Mouse (Mus musculus): ENCODE results near the gene Nfia. TPM values are rescaled to one million over a fixed set of nuclear protein-coding genes. Genes with fewer than 3 reads are reported as not detected.

Gene Nfia
- polyA plus RNA-seq, 1 experiment from 2014 or later, result 17.0 TPM

DNA sequence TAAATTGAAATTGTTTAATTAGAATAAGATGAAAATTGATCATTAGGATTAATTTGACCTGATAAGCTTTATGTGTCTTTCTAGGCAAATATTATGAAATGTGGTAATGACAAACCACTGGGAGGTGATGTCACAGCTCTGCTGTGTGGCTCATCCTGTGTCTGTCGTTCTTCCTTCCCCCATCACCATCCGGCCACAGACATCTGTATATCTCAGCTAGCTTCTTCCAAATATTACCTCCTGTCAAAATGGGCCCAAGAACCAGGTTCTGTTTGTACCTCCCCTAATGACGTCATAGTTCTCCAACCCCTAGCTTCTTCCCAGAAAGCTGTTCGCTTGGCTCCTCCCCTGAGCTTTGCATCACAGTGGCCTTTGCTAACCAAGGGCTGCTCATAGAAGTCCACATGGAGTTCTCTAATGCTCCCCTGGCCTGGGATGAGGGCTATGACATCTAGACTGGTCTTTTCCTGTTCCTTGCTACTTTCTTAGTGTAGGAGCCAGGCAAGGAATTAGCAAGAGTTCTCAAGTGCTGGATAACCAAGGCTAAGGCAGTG, 324.6 kb downstream of the Nfia start:
- Histone ChIP-seq H3K9me3 (no peaks in the 10 kb centered on the region), H3K36me3 (replicated peaks) (no peaks in the 10 kb centered on the region), H3K4me1 (peaks cover 32% of the 10 kb centered on the region), H3K27me3 (replicated peaks; ENCODE audit: low read depth, poor library complexity, severe bottlenecking) (peaks cover 25% of the 10 kb centered on the region; the same call in 1 of the 2 replicates), H3K27ac (replicated peaks) (no peak overlapping the region), H3K4me3 (no peak overlapping the region)
- no peak for DNase-seq (ENCODE audit: low spot score)
- WGBS, result 84% methylated on average over 4 of the region's 4 CpGs

DNA sequence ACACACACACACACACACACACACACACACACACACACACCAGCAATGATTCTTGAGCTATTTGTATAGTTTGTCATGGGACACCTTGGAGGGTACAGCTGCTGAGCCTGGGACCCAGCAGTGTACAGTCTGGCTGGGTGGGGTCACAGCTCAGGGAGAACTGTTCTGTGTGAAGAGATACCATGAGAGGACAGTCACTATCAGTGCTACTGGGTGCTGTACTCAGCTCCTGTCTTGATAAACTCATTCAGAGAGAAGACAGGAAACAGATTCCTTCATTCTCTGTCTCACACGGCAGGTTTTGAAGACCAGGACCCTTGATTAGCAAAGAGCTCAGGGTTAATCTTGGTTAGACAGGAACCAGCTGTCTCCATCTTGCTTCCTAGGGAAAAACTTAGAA, 326.1 kb downstream of the Nfia start:
- Histone ChIP-seq H3K36me3 (replicated peaks) (no peaks in the 10 kb centered on the region), H3K27me3 (replicated peaks; ENCODE audit: low read depth, poor library complexity, severe bottlenecking) (peaks cover 15% of the 10 kb centered on the region; the same call in 1 of the 2 replicates), H3K4me3 (no peak overlapping the region), H3K27ac (replicated peaks) (no peak overlapping the region), H3K9me3 (no peaks in the 10 kb centered on the region), H3K4me1 (peaks cover 31% of the 10 kb centered on the region)
- DNase-seq (ENCODE audit: low spot score), result no peak
- 50% methylated on average over 1 of the region's 1 CpGs for WGBS

DNA sequence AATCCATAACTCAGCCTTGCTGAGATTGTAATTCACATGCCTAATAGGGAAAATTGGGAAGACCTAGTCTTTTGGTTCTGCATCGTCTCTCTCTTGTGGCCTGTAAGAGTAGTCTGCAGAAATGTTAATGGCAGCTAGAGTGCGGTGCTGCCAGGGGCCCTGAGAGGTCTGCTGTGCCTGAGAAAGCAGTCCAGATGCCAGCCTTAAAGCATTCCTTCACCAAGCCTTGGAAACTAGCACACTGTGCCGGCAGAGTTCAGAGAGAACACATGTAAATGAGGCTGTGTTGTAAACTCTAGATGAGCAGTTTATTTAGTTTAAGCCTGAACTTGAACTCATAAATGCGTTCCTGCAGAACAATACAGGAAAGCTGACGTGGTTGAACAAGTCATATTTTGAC, 326.9 kb downstream of the Nfia start:
- H3K36me3 ChIP-seq (replicated peaks), result no peaks in the 10 kb centered on the region
- 83% methylated on average over 5 of the region's 5 CpGs for WGBS
- no peak overlapping the region for H3K4me3 ChIP-seq
- peaks cover 18% of the 10 kb centered on the region; the same call in 1 of the 2 replicates for H3K27me3 ChIP-seq (replicated peaks; ENCODE audit: low read depth, poor library complexity, severe bottlenecking)
- no peak for DNase-seq (ENCODE audit: low spot score)
- peaks cover 35% of the 10 kb centered on the region for H3K4me1 ChIP-seq
- no peak overlapping the region for H3K27ac ChIP-seq (replicated peaks)
- H3K9me3 ChIP-seq, result no peaks in the 10 kb centered on the region

DNA sequence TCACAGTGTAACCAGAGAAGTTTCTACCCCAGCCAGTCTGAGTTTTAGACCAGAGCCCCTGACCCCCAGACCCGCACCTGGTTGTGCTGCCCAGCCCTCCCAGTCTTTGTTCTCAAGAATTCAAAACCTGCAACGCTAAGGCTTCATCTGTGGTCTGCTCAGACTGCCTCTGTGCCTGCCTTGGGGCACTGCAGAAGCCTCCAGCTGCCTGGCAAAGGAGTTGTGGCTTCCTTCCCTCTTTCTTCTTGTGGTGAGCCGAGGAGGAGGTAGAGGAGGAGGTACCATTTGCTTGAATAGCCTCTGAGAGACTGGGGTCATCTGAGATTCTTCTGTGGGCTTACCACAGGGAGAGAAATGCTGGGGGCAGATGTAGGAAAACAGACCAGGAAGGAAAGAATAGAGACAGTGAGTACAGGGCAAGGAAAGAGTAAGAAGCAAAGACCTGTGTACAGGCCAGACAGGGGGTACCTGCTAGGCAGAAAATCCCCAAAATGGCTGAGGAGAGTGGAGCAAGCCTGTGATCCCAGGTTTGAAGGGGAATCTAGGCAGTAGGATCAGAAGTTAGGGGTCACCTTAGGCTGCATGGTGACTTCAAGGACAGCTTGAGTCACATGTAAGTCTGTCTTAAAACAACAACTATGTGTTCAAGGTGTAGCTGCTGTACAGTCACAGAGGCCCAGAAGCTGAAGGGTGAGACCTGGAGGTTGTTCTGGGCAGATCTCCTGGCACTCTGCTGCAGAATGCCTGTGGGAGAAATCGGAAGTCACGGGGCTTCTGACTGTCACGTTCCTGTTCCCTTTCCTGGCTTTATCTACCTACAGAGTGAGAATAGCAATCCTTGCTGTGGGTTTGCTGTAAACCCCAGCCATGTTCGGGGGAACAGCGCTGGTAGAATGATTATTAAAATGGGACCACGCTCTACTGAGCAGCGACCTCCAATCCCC, 328.9 kb downstream of the Nfia start:
- 62% methylated on average over 10 of the region's 10 CpGs for WGBS
- Histone ChIP-seq H3K9me3 (no peaks in the 10 kb centered on the region), H3K4me3 (no peak overlapping the region), H3K4me1 (peaks cover 51% of the 10 kb centered on the region), H3K27ac (replicated peaks) (peak overlapping the region; percentile 49), H3K27me3 (replicated peaks; ENCODE audit: low read depth, poor library complexity, severe bottlenecking) (peaks cover 30% of the 10 kb centered on the region), H3K36me3 (replicated peaks) (no peaks in the 10 kb centered on the region)
- no peak for DNase-seq (ENCODE audit: low spot score)

DNA sequence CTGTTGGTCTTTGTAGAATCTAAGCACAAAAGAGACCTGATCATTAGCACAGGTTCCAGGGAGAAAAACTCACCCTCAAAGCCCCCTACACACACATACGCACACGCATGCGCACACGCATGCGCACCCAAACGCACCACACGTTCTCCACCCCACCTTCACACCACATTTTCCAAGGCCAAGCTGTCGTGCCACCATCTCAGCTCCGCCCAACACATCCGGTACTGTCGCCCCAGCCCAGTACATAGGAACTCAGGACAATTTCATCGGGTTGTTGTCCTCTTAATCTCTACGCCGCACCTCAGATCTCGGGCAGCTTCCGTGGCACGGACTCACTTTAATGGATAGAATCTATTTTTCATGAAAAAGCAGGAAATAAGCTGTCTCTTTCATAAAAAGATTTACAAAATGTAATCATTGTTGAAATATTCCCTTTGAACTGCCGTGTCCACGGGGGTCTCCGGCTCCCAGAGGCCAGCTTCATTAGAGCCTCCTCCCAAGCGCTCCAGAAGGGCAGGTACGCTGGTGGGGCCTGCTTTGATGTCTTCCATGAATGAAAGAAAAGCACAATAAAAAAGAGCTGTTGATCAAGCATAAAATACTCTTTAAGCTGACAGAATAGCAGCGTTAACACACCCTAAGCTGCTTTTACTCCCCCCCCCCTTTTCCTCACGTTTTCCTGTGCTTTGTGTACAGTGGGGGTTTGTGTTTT, 330.2 kb downstream of the Nfia start:
- no peak for DNase-seq (ENCODE audit: low spot score)
- Histone ChIP-seq H3K27me3 (replicated peaks; ENCODE audit: low read depth, poor library complexity, severe bottlenecking) (peaks cover 36% of the 10 kb centered on the region), H3K27ac (replicated peaks) (peak overlapping the region; percentile 54; the same call in 1 of the 2 replicates), H3K4me1 (peaks cover 65% of the 10 kb centered on the region), H3K9me3 (no peaks in the 10 kb centered on the region), H3K4me3 (no peak overlapping the region), H3K36me3 (replicated peaks) (no peaks in the 10 kb centered on the region)
- 72% methylated on average over 24 of the region's 24 CpGs for WGBS

DNA sequence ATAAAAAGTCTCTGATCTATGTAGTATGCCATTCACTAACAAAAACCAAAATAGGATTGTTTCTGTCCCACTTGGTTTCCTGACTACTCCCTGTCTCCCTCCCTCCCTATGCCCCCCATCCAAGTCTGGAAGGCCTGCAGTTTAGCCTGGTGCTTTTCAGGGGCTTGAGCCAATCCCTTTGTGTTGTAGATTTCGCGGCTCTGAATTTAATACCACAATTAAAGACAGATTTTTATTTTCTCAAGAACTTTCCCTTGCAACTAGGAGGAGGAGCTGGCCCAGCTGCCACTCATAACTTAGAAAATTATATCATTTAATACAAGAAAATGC, 330.8 kb downstream of the Nfia start:
- WGBS, result 65% methylated on average over 2 of the region's 2 CpGs
- Histone ChIP-seq H3K27ac (replicated peaks) (no peak overlapping the region), H3K27me3 (replicated peaks; ENCODE audit: low read depth, poor library complexity, severe bottlenecking) (peaks cover 36% of the 10 kb centered on the region), H3K4me1 (peaks cover 70% of the 10 kb centered on the region), H3K36me3 (replicated peaks) (no peaks in the 10 kb centered on the region), H3K9me3 (no peaks in the 10 kb centered on the region), H3K4me3 (no peak overlapping the region)
- no peak for DNase-seq (ENCODE audit: low spot score)

DNA sequence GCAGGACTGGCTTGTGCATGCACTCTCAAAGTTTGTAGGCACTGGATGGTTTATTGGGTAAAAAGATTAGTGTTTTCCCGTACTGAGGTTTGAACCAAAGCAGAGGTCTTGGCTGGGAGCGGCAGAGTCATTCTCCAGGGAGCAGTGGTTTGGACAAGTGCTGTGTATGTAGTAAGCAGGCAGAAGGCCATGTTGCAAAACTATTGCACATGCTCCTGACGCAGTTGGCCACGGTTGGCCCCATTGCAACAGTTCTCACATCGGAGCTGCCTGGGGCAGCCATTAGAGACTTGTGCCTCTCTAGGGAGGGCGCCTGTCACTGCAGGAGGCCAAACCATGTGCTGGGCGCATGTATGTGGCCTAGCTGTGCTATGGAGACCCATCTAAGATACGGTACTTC, 331.6 kb downstream of the Nfia start:
- no peak for DNase-seq (ENCODE audit: low spot score)
- H3K9me3 ChIP-seq, result no peaks in the 10 kb centered on the region
- no peak overlapping the region for H3K4me3 ChIP-seq
- no peaks in the 10 kb centered on the region for H3K36me3 ChIP-seq (replicated peaks)
- peaks cover 36% of the 10 kb centered on the region for H3K27me3 ChIP-seq (replicated peaks; ENCODE audit: low read depth, poor library complexity, severe bottlenecking)
- 88% methylated on average over 8 of the region's 8 CpGs for WGBS
- peaks cover 79% of the 10 kb centered on the region for H3K4me1 ChIP-seq
- no peak overlapping the region; the same call in 1 of the 2 replicates for H3K27ac ChIP-seq (replicated peaks)

DNA sequence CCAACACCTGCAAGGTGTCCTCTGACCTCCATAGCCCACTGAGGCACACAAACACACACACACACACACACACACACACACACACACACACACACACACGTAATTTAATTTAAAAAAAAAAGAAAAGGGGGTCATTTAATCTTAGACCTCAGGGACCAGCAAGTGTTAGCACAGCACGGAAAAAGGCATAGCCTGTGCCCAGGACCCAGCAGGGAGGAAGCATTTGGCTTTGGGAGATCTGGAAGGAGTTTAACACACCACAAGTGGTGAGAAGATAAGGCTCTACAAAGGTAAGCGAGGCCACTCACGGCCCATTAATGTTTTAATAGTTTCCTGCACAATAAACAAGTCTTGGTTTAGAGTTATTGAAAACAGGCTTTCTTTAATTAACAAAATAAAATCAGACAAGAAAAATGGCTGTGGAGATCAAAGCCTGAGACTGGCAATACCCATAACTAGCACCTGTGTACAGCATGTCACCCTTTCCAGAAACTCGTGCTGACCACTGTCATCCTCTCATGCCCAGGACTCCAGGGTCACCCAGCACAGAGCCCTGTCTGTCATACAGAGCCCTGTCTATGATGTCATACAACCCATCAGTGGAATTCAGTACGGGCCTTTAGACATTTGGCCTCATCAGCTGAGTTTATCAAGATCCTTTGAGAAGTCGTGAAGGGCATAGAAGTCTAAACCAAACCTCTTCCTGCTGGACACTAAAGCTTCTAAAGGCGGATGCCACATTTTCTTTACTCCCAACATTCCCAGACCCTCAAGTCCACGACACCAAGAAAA, 332.6 kb downstream of the Nfia start:
- 69% methylated on average over 9 of the region's 9 CpGs for WGBS

DNA sequence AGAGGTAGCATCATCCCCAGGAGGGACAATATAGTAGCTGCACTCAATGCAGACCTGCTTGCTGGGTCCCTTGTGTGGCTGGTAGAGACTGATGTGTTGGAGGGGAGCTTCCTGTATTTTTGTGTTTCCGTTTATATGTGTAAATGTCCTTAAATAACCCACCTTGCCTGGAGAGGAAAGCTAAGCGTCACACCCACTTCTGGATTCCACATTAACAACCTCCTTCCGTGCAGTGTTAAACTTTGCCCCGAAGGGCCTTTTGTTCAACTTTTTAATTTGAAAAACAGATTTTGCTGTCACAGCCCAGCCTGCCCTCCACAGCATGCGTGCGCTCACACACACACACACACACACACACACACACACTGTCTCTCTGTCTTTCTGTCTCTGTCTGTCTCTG, 333.4 kb downstream of the Nfia start:
- 48% methylated on average over 6 of the region's 6 CpGs for WGBS

More for the DNA sequence above, 332.6 kb downstream of the Nfia start:
- Histone ChIP-seq H3K27ac (replicated peaks) (no peak overlapping the region), H3K4me3 (no peak overlapping the region), H3K27me3 (replicated peaks; ENCODE audit: low read depth, poor library complexity, severe bottlenecking) (peaks cover 36% of the 10 kb centered on the region), H3K36me3 (replicated peaks) (no peaks in the 10 kb centered on the region), H3K9me3 (no peaks in the 10 kb centered on the region), H3K4me1 (peaks cover 86% of the 10 kb centered on the region)
- DNase-seq (ENCODE audit: low spot score), result no peak

DNA sequence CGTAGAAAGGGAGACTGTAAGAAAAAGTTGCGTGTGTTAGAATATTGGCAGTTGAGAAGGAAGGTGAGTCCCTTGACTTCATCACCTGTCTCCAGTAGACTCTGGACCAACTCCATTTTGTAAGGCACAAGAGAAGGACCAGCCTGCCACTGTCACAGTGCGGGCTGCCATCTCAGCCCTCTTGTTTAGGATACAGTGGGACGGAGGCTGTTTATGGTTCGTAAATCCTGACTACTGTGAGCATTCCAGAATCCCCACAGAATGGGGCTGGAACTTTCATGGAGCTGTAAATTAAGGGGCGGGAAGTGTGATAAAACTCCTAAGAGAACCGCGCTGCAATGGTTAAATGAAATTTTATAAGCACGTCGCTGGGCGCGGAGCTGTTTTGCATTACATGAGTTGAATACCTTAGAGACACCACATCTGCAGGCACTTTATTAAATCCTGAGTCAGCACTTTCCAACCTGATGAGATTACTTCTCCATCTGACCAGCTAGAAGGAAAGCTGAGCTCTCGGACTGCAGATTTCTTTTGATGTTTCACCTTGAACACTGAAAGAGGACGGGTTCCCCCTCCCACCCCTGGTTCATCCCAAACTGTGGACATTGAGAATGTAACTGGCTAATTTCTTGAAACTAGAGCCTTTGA, 334.0 kb downstream of the Nfia start:
- peak overlapping the region; percentile 84 for H3K27ac ChIP-seq (replicated peaks)
- peaks cover 45% of the 10 kb centered on the region for H3K27me3 ChIP-seq (replicated peaks; ENCODE audit: low read depth, poor library complexity, severe bottlenecking)
- H3K4me1 ChIP-seq, result peaks cover 78% of the 10 kb centered on the region
- no peaks in the 10 kb centered on the region for H3K9me3 ChIP-seq
- WGBS, result 21% methylated on average over 14 of the region's 14 CpGs
- peak; percentile 74 for DNase-seq (ENCODE audit: low spot score)
- H3K4me3 ChIP-seq, result peak overlapping the region; percentile 33; the same call in 1 of the 2 replicates
- H3K36me3 ChIP-seq (replicated peaks), result no peaks in the 10 kb centered on the region

More for the DNA sequence above, 333.4 kb downstream of the Nfia start:
- DNase-seq (ENCODE audit: low spot score), result no peak
- 0 out of 2 replicates have a peak overlapping the region, but pooled peaks have one; percentile 33 for H3K4me3 ChIP-seq
- peaks cover 43% of the 10 kb centered on the region for H3K27me3 ChIP-seq (replicated peaks; ENCODE audit: low read depth, poor library complexity, severe bottlenecking)
- peak overlapping the region; percentile 84 for H3K27ac ChIP-seq (replicated peaks)
- H3K9me3 ChIP-seq, result no peaks in the 10 kb centered on the region
- no peaks in the 10 kb centered on the region for H3K36me3 ChIP-seq (replicated peaks)
- peaks cover 84% of the 10 kb centered on the region for H3K4me1 ChIP-seq

DNA sequence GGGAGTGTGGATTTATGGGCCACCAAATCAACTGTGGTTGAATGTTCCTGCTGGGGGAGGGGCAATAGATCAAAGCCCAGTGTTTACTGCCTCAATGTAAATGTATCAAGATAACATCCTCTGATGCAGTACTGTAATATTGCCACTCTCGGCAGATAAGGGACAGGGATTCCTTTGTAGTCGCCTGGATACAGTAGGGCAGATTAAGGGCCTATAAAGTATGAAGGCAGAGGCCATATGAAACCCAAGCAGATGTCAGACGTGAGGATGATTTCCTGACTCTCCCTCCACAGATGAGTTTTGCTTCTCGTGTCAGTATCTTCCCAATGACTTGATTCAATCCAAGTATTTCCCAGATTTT, 334.5 kb downstream of the Nfia start:
- peak overlapping the region; percentile 84 for H3K27ac ChIP-seq (replicated peaks)
- peak overlapping the region; percentile 33; the same call in 1 of the 2 replicates for H3K4me3 ChIP-seq
- WGBS, result 19% methylated on average over 4 of the region's 4 CpGs
- peaks cover 74% of the 10 kb centered on the region for H3K4me1 ChIP-seq
- peaks cover 45% of the 10 kb centered on the region for H3K27me3 ChIP-seq (replicated peaks; ENCODE audit: low read depth, poor library complexity, severe bottlenecking)
- no peak for DNase-seq (ENCODE audit: low spot score)
- no peaks in the 10 kb centered on the region for H3K9me3 ChIP-seq
- H3K36me3 ChIP-seq (replicated peaks), result no peaks in the 10 kb centered on the region

Measured in embryonic facial prominence, embryonic 10.5 days (tissue).